Mouse (Mus musculus): ENCODE results near the gene Cep152. TPM values are rescaled to one million over a fixed set of nuclear protein-coding genes. Genes with fewer than 3 reads are reported as not detected.

The Cep152 gene
- total and polyA plus RNA-seq, 2 experiments from 2014 or later = 1.3 to 1.5 TPM

GRCm38 (mm10) chr2:125576498-125576897, 48.4 kb downstream of the Cep152 start:
- TF ChIP-seq EP300 (IDR thresholded peaks at IDR 0.05; ENCODE audit: low read depth) = no peak
- Histone ChIP-seq H3K4me1 (ENCODE audit: control insufficient read depth, insufficient read depth) (no peaks in the 10 kb centered on the region), H3K27me3 (ENCODE audit: control insufficient read depth, insufficient read depth, low read length) (no peaks in the 10 kb centered on the region), H3K27ac (ENCODE audit: low read depth) (no peak overlapping the region), H3K9ac (replicated peaks; ENCODE audit: low read depth, low read length) (no peak overlapping the region), H3K36me3 (replicated peaks; ENCODE audit: control insufficient read depth, insufficient read depth, low read length) (peaks cover 66% of the 10 kb centered on the region), H3K9me3 (replicated peaks; ENCODE audit: control insufficient read depth, low read length) (no peaks in the 10 kb centered on the region), H3K4me2 (ENCODE audit: low read depth, low read length) (no peak overlapping the region), H3K4me3 (ENCODE audit: low read depth, low read length) (no peak overlapping the region)
- DNase-seq (ENCODE audit: low spot score) (no peak), ATAC-seq (ENCODE audit: insufficient read depth, low read depth) (no peak)
- WGBS = 69% methylated on average over 8 of the region's 8 CpGs

- Histone ChIP-seq H3K9me3 (replicated peaks; ENCODE audit: control insufficient read depth, low read length) (no peaks in the 10 kb centered on the region), H3K27ac (ENCODE audit: low read depth) (no peak overlapping the region), H3K4me2 (ENCODE audit: low read depth, low read length) (no peak overlapping the region), H3K4me1 (ENCODE audit: control insufficient read depth, insufficient read depth) (no peaks in the 10 kb centered on the region), H3K9ac (replicated peaks; ENCODE audit: low read depth, low read length) (no peak overlapping the region), H3K4me3 (ENCODE audit: low read depth, low read length) (no peak overlapping the region), H3K36me3 (replicated peaks; ENCODE audit: control insufficient read depth, insufficient read depth, low read length) (peaks cover 66% of the 10 kb centered on the region), H3K27me3 (ENCODE audit: control insufficient read depth, insufficient read depth, low read length) (no peaks in the 10 kb centered on the region)
- DNase-seq (ENCODE audit: low spot score) (no peak), ATAC-seq (ENCODE audit: insufficient read depth, low read depth) (no peak)
- WGBS = 82% methylated on average over 3 of the region's 3 CpGs
- TF ChIP-seq EP300 (IDR thresholded peaks at IDR 0.05; ENCODE audit: low read depth) (no peak), CTCF (IDR thresholded peaks at IDR 0.05; ENCODE audit: low read depth) (no peak)
These were observed 49.1 kb downstream of the Cep152 start for GRCm38 (mm10) chr2:125575766-125576165.

GRCm38 (mm10) chr2:125563884-125564283, 61.0 kb downstream of the Cep152 start:
- no peaks in the 10 kb centered on the region for H3K4me1 ChIP-seq (ENCODE audit: control insufficient read depth, insufficient read depth)
- H3K27me3 ChIP-seq (ENCODE audit: control insufficient read depth, insufficient read depth, low read length) = no peaks in the 10 kb centered on the region
- 91% methylated on average over 11 of the region's 11 CpGs for WGBS
- H3K9ac ChIP-seq (replicated peaks; ENCODE audit: low read depth, low read length) = no peak overlapping the region
- ATAC-seq (ENCODE audit: insufficient read depth, low read depth) = no peak
- peaks cover 50% of the 10 kb centered on the region for H3K36me3 ChIP-seq (replicated peaks; ENCODE audit: control insufficient read depth, insufficient read depth, low read length)
- no peak overlapping the region for H3K4me2 ChIP-seq (ENCODE audit: low read depth, low read length)
- TF ChIP-seq EP300 (IDR thresholded peaks at IDR 0.05; ENCODE audit: low read depth) (no peak), CTCF (IDR thresholded peaks at IDR 0.05; ENCODE audit: low read depth) (no peak)
- no peak overlapping the region for H3K27ac ChIP-seq (ENCODE audit: low read depth)
- no peaks in the 10 kb centered on the region for H3K9me3 ChIP-seq (replicated peaks; ENCODE audit: control insufficient read depth, low read length)
- no peak for DNase-seq (ENCODE audit: low spot score)
- H3K4me3 ChIP-seq (ENCODE audit: low read depth, low read length) = no peak overlapping the region

GRCm38 (mm10) chr2:125562407-125562806, 62.5 kb downstream of the Cep152 start:
- Histone ChIP-seq H3K4me2 (ENCODE audit: low read depth, low read length) (no peak overlapping the region), H3K27me3 (ENCODE audit: control insufficient read depth, insufficient read depth, low read length) (no peaks in the 10 kb centered on the region), H3K27ac (ENCODE audit: low read depth) (no peak overlapping the region), H3K4me3 (ENCODE audit: low read depth, low read length) (no peak overlapping the region), H3K36me3 (replicated peaks; ENCODE audit: control insufficient read depth, insufficient read depth, low read length) (peaks cover 37% of the 10 kb centered on the region), H3K9ac (replicated peaks; ENCODE audit: low read depth, low read length) (no peak overlapping the region), H3K9me3 (replicated peaks; ENCODE audit: control insufficient read depth, low read length) (no peaks in the 10 kb centered on the region), H3K4me1 (ENCODE audit: control insufficient read depth, insufficient read depth) (no peaks in the 10 kb centered on the region)
- DNase-seq (ENCODE audit: low spot score) = no peak
- ATAC-seq (ENCODE audit: insufficient read depth, low read depth) = no peak
- TF ChIP-seq EP300 (IDR thresholded peaks at IDR 0.05; ENCODE audit: low read depth) (no peak), CTCF (IDR thresholded peaks at IDR 0.05; ENCODE audit: low read depth) (no peak)
- WGBS = 91% methylated on average over 8 of the region's 8 CpGs

- WGBS = 88% methylated on average over 6 of the region's 6 CpGs
- Histone ChIP-seq H3K4me2 (ENCODE audit: low read depth, low read length) (no peak overlapping the region), H3K9me3 (replicated peaks; ENCODE audit: control insufficient read depth, low read length) (no peaks in the 10 kb centered on the region), H3K27me3 (ENCODE audit: control insufficient read depth, insufficient read depth, low read length) (no peaks in the 10 kb centered on the region), H3K27ac (ENCODE audit: low read depth) (no peak overlapping the region), H3K9ac (replicated peaks; ENCODE audit: low read depth, low read length) (no peak overlapping the region), H3K36me3 (replicated peaks; ENCODE audit: control insufficient read depth, insufficient read depth, low read length) (peaks cover 17% of the 10 kb centered on the region), H3K4me1 (ENCODE audit: control insufficient read depth, insufficient read depth) (no peaks in the 10 kb centered on the region), H3K4me3 (ENCODE audit: low read depth, low read length) (no peak overlapping the region)
- no peak for DNase-seq (ENCODE audit: low spot score)
- ATAC-seq (ENCODE audit: insufficient read depth, low read depth) = no peak
- TF ChIP-seq CTCF (IDR thresholded peaks at IDR 0.05; ENCODE audit: low read depth) (no peak), EP300 (IDR thresholded peaks at IDR 0.05; ENCODE audit: low read depth) (no peak)
These were observed 64.9 kb downstream of the Cep152 start for GRCm38 (mm10) chr2:125560037-125560436.

All from heart, postnatal 0 days (tissue).